Mouse (Mus musculus): ENCODE results near the gene Rtn4ip1.

Gene Rtn4ip1

GRCm38 (mm10) chr10:44002004-44002940 lies 100.7 kb downstream of the Rtn4ip1 start:
- in situ Hi-C loops (cut with MseI, MboI) = no loop called here

- in situ Hi-C loops (cut with MseI, MboI) = no loop called here
Observed at GRCm38 (mm10) chr10:44002995-44003524, 101.5 kb downstream of the Rtn4ip1 start.

- in situ Hi-C loops (cut with MseI, MboI) = no loop called here
Observed at GRCm38 (mm10) chr10:44003551-44004151, 102.0 kb downstream of the Rtn4ip1 start.

- in situ Hi-C loops (cut with MseI, MboI) = no loop called here
Observed at GRCm38 (mm10) chr10:44004221-44004751, 102.7 kb downstream of the Rtn4ip1 start.

GRCm38 (mm10) chr10:44005677-44006641 lies 104.4 kb downstream of the Rtn4ip1 start:
- in situ Hi-C loops (cut with MseI, MboI) = no loop called here
